Mouse (Mus musculus) heart, embryonic 12.5 days (tissue): ENCODE measurements around the gene Pex7. TPM values are rescaled to one million over a fixed set of nuclear protein-coding genes. Genes with fewer than 3 reads are reported as not detected.

ENCODE experiments used
- ATAC-seq: fragments of 200-750 bp; cut with Nextera tagmentation; 2 replicates; pipeline ENCODE4 v1.8.0; 2017; ENCODE audit warnings: moderate TSS enrichment, moderate library complexity; ENCODE audit not compliant: insufficient number of reproducible peaks, low FRiP score
- H3K27ac ChIP-seq: fragments of 300-500 bp; sonication (generic); 2 replicates; pipeline ENCODE4 v1.5.1; 2016; ENCODE audit warnings: mild to moderate bottlenecking, moderate library complexity; ENCODE audit not compliant: poor library complexity, severe bottlenecking
- H3K27me3 ChIP-seq: fragments of 300-500 bp; sonication (generic); replicated peaks from 2 replicates; pipeline ENCODE4 v1.6.1; 2016; ENCODE audit warnings: mild to moderate bottlenecking, moderate library complexity
- H3K36me3 ChIP-seq: fragments of 300-500 bp; sonication (generic); 2 replicates; pipeline ENCODE4 v1.6.1; 2016; ENCODE audit warnings: mild to moderate bottlenecking, moderate library complexity
- H3K4me1 ChIP-seq: fragments of 300-500 bp; sonication (generic); replicated peaks from 2 replicates; pipeline ENCODE4 v1.6.1; 2016; ENCODE audit warnings: mild to moderate bottlenecking
- H3K4me2 ChIP-seq: fragments of 300-500 bp; sonication (generic); 2 replicates; pipeline ENCODE4 v1.6.1; 2016; ENCODE audit warnings: mild to moderate bottlenecking, moderate library complexity
- H3K4me3 ChIP-seq: fragments of 300-500 bp; sonication (generic); 2 replicates; pipeline ENCODE4 v1.5.1; 2016; ENCODE audit warnings: mild to moderate bottlenecking
- H3K9ac ChIP-seq: fragments of 300-500 bp; sonication (generic); 2 replicates; pipeline ENCODE4 v1.6.1; 2016; ENCODE audit warnings: mild to moderate bottlenecking, moderate library complexity
- H3K9me3 ChIP-seq: fragments of 300-500 bp; sonication (generic); replicated peaks from 2 replicates; pipeline ENCODE4 v1.6.1; 2016; ENCODE audit warnings: mild to moderate bottlenecking, moderate library complexity
- WGBS: fragments of 180-500 bp; shearing (Covaris S2); methylation state at CpG from one replicate; pipeline ENCODE4 v1.1.7; 2016; 5-methylcytosine and 5-hydroxymethylcytosine counted together
- polyA plus RNA-seq: library from polyadenylated mRNA; unstranded; fragments of >200 nt; fragmentation: Nextera tagmentation; extraction: Ambion mirVana; gene quantifications from 2 replicates; pipeline ENCODE4 v1.2.1, GENCODE M21; 2016

Gene Pex7
- polyA plus RNA-seq, 1 experiment from 2014 or later: 36.4 TPM

DNA sequence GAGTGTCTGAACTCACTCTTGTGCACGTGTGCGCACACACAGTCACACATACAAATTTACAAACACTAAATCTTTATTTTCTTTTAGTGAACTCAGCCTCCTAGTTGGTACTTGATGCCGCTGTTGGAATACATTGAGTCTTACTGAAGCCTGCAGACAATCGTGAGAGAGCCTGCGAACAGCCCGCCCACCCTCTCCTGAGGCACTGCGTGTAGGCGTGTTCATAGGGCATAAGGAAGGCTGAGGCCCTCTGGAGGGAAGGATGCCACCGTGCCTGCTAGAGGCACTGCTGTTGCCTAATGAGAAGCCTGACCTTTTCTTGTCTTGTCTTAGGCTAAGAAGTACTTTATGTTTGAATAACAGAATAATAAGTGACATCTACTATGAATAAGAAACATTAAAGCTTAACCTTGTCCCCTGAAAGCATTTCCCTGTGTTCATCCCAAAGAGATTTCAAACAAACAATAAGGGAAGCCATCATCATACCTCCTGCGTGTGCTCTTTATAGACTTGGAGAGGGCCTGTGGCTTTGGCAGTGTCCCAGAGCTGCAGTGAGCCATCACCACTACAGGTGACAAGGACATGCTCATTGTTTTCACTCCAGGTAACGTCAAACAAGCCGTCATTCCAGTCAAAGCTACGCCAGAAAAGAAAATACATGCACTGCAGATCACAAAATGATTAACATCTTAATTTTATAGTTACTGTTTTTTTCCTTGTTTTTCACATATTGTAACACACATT is 3.2 kb downstream of the Pex7 start:
- 81% methylated on average over 13 of the region's 13 CpGs for WGBS
- Histone ChIP-seq H3K4me1 (no peaks in the 10 kb centered on the region), H3K27me3 (no peaks in the 10 kb centered on the region), H3K4me3 (no peak overlapping the region), H3K9me3 (no peaks in the 10 kb centered on the region), H3K9ac (no peak overlapping the region), H3K4me2 (no peak overlapping the region), H3K27ac (no peak overlapping the region), H3K36me3 (peaks cover 12% of the 10 kb centered on the region)
- ATAC-seq: no peak

DNA sequence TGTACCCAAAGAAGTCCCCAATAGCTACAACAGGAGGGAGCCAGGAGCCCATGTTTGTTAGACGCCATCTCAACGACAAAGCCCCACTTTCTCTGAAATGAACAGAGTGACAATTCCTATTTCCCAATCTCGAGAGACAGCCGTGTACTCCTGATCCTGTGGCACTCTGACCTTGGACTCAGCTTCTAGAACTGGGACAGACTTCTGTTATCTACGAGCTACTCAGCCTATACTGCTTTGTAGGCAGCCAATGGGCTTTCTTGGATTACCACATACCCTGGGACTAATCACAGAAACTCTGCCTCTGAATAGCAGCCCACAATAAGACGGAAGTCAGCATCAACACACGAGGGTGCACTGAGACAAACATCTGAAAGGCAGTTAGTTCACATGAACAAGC is 5.5 kb downstream of the Pex7 start:
- Histone ChIP-seq H3K4me1 (no peaks in the 10 kb centered on the region), H3K27me3 (no peaks in the 10 kb centered on the region), H3K9me3 (no peaks in the 10 kb centered on the region), H3K4me2 (no peak overlapping the region), H3K4me3 (no peak overlapping the region), H3K27ac (no peak overlapping the region), H3K36me3 (peaks cover 17% of the 10 kb centered on the region), H3K9ac (no peak overlapping the region)
- ATAC-seq: no peak
- 67% methylated on average over 7 of the region's 7 CpGs for WGBS

- Histone ChIP-seq H3K27ac (no peak overlapping the region), H3K9me3 (no peaks in the 10 kb centered on the region), H3K4me1 (no peaks in the 10 kb centered on the region), H3K27me3 (no peaks in the 10 kb centered on the region), H3K36me3 (peaks cover 17% of the 10 kb centered on the region), H3K4me2 (no peak overlapping the region), H3K4me3 (no peak overlapping the region), H3K9ac (no peak overlapping the region)
- ATAC-seq: no peak
- 73% methylated on average over 2 of the region's 2 CpGs for WGBS
Observed at GRCm38 (mm10) chr10:19900191-19900590, 7.3 kb downstream of the Pex7 start.

- Histone ChIP-seq H3K36me3 (peaks cover 9% of the 10 kb centered on the region; the same call in 1 of the 2 replicates), H3K27me3 (no peaks in the 10 kb centered on the region), H3K9ac (no peak overlapping the region), H3K4me1 (no peaks in the 10 kb centered on the region), H3K4me3 (no peak overlapping the region), H3K9me3 (no peaks in the 10 kb centered on the region), H3K27ac (no peak overlapping the region), H3K4me2 (no peak overlapping the region)
- ATAC-seq: no peak
- 14% methylated on average over 4 of the region's 4 CpGs for WGBS
Observed at GRCm38 (mm10) chr10:19893976-19894375, 13.5 kb downstream of the Pex7 start.

DNA sequence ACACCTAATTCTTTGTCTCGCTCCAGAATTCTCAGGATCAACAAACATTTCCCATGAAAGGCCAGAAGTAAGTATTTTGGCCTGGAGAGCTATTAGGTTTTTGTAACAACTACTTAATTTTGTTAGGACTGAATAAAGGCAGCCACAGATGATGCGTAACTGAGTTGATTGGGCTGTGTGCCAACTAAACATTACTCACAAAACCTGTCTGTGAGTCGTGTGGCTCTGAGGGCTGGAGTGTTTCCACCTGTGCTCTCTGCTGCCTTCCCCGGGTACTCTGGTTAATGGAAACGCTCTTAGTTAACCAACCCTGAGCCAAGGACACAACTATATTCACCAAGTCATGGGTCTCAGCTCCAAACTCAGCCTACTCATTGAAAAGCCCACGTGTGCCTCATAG is 14.3 kb downstream of the Pex7 start:
- H3K4me2 ChIP-seq: no peak overlapping the region
- no peak for ATAC-seq
- no peak overlapping the region for H3K4me3 ChIP-seq
- H3K4me1 ChIP-seq: no peaks in the 10 kb centered on the region
- no peak overlapping the region for H3K9ac ChIP-seq
- H3K27ac ChIP-seq: no peak overlapping the region
- H3K36me3 ChIP-seq: peaks cover 11% of the 10 kb centered on the region; the same call in 1 of the 2 replicates
- no peaks in the 10 kb centered on the region for H3K9me3 ChIP-seq
- WGBS: 78% methylated on average over 6 of the region's 6 CpGs
- H3K27me3 ChIP-seq: no peaks in the 10 kb centered on the region

DNA sequence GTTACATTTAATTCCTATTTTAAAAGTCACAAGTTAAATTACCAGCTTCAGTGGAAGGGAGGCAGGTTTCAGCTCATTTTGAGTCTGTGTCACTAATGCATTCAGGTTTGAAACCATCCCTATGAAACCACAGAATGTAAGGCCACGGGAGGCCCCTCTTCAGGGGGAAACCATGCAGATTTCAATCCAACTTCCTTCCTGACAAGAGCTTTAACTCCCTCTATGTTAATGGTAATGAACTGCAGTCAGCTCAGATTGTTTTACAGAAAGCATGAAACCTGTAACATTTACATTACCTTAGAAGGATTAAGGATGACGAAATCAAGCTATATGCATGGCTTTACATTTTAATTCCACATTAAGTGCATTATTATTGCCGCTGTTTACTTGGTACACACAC is 15.8 kb downstream of the Pex7 start:
- H3K27ac ChIP-seq: no peak overlapping the region
- no peak for ATAC-seq
- no peaks in the 10 kb centered on the region for H3K9me3 ChIP-seq
- no peak overlapping the region for H3K4me2 ChIP-seq
- no peaks in the 10 kb centered on the region for H3K4me1 ChIP-seq
- no peaks in the 10 kb centered on the region for H3K27me3 ChIP-seq
- peaks cover 10% of the 10 kb centered on the region; the same call in 1 of the 2 replicates for H3K36me3 ChIP-seq
- WGBS: 55% methylated on average over 3 of the region's 3 CpGs
- H3K9ac ChIP-seq: no peak overlapping the region
- H3K4me3 ChIP-seq: no peak overlapping the region

GRCm38 (mm10) chr10:19889908-19890307 is 17.6 kb downstream of the Pex7 start:
- WGBS: 79% methylated on average over 3 of the region's 3 CpGs
- Histone ChIP-seq H3K27me3 (no peaks in the 10 kb centered on the region), H3K9me3 (no peaks in the 10 kb centered on the region), H3K27ac (no peak overlapping the region), H3K36me3 (peaks cover 13% of the 10 kb centered on the region), H3K9ac (no peak overlapping the region), H3K4me2 (no peak overlapping the region), H3K4me3 (no peak overlapping the region), H3K4me1 (no peaks in the 10 kb centered on the region)
- ATAC-seq: no peak

GRCm38 (mm10) chr10:19886249-19886648 is 21.2 kb downstream of the Pex7 start:
- Histone ChIP-seq H3K4me2 (no peak overlapping the region), H3K9me3 (no peaks in the 10 kb centered on the region), H3K36me3 (peaks cover 16% of the 10 kb centered on the region), H3K4me3 (no peak overlapping the region), H3K9ac (no peak overlapping the region), H3K4me1 (no peaks in the 10 kb centered on the region), H3K27ac (no peak overlapping the region), H3K27me3 (no peaks in the 10 kb centered on the region)
- WGBS: 64% methylated on average over 3 of the region's 3 CpGs
- no peak for ATAC-seq

GRCm38 (mm10) chr10:19884409-19884808 is 23.1 kb downstream of the Pex7 start:
- no peaks in the 10 kb centered on the region for H3K27me3 ChIP-seq
- H3K9me3 ChIP-seq: no peaks in the 10 kb centered on the region
- H3K27ac ChIP-seq: no peak overlapping the region
- H3K36me3 ChIP-seq: peaks cover 16% of the 10 kb centered on the region
- WGBS: 64% methylated on average over 4 of the region's 4 CpGs
- no peak overlapping the region for H3K4me2 ChIP-seq
- H3K9ac ChIP-seq: no peak overlapping the region
- H3K4me3 ChIP-seq: no peak overlapping the region
- H3K4me1 ChIP-seq: no peaks in the 10 kb centered on the region
- no peak for ATAC-seq

DNA sequence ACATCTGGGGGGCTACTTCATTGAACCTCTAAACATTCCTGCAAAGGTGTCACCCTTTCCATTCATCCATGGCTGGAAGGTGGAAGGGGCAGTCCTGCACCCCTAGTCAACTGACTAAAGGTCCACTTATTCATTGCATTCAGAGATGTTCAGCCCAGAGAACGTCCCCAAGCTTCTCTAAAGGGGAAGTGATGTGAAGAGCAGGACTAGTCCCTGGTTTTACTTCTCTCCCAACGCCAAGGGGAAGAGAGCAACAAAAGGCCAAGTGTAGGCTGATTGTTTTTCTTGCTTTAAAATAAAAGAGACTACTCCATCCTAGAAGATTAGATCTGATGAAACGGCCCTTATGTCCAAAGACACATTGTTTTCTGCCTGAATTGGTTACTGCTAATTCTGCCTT is 27.1 kb downstream of the Pex7 start:
- Histone ChIP-seq H3K9me3 (no peaks in the 10 kb centered on the region), H3K4me1 (no peaks in the 10 kb centered on the region), H3K36me3 (0 out of 2 replicates have a peak, but pooled peaks cover 6% of the 10 kb centered on the region), H3K4me3 (no peak overlapping the region), H3K9ac (no peak overlapping the region), H3K27me3 (no peaks in the 10 kb centered on the region), H3K4me2 (no peak overlapping the region), H3K27ac (no peak overlapping the region)
- 59% methylated on average over 3 of the region's 3 CpGs for WGBS
- ATAC-seq: no peak

DNA sequence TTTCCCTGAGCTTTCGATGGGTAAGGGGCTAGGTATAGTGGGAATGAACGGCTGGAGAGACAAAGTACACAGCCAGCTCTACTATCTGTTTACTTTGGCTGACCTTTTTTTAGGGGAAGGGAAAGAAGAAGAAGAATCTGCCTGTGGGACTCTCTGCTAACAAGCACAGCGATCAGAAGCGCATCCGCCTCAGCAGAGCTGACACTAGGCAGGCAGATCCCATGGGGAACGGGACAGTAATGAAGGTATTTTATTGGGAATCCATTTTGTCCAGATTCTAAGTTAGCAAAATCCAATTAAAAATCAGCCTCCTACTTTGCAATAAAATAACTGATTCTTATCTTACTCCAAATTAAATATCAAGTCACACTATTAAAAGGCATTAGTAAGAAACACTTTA is 28.3 kb downstream of the Pex7 start:
- H3K36me3 ChIP-seq: 0 out of 2 replicates have a peak, but pooled peaks cover 2% of the 10 kb centered on the region
- ATAC-seq: no peak
- H3K9me3 ChIP-seq: no peaks in the 10 kb centered on the region
- H3K27me3 ChIP-seq: no peaks in the 10 kb centered on the region
- no peaks in the 10 kb centered on the region for H3K4me1 ChIP-seq
- H3K9ac ChIP-seq: no peak overlapping the region
- H3K4me3 ChIP-seq: no peak overlapping the region
- H3K4me2 ChIP-seq: no peak overlapping the region
- H3K27ac ChIP-seq: no peak overlapping the region
- WGBS: 72% methylated on average over 6 of the region's 6 CpGs

DNA sequence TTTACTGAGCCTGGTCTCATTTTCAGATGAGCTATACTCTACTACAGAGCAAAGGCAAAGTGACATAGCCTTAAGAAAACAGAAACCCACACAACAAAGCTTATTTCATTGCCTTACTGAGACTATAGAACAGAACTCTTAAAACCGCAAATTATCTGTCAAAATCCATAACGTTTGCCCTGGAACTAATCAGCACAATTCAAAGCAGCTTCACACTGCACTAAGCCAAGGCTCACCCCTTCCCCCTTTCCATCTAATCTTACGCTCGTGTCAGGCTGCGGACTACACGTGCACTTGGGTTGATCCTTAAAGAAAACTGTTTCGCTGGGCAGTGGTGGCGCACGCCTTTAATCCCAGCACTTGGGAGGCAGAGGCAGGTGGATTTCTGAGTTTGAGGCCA is 29.8 kb downstream of the Pex7 start:
- H3K9me3 ChIP-seq: no peaks in the 10 kb centered on the region
- no peak for ATAC-seq
- WGBS: 80% methylated on average over 9 of the region's 9 CpGs
- H3K27ac ChIP-seq: no peak overlapping the region
- H3K9ac ChIP-seq: no peak overlapping the region
- H3K4me2 ChIP-seq: no peak overlapping the region
- H3K4me3 ChIP-seq: no peak overlapping the region
- no peaks in the 10 kb centered on the region for H3K27me3 ChIP-seq
- H3K4me1 ChIP-seq: peaks cover under 1% of the 10 kb centered on the region; the same call in 1 of the 2 replicates
- no peaks in the 10 kb centered on the region for H3K36me3 ChIP-seq
